Mouse (Mus musculus) left cerebral cortex, postnatal 10 days (tissue): Measurements from ENCODE around the gene Fos. TPM values are rescaled to one million over a fixed set of nuclear protein-coding genes. Genes with fewer than 3 reads are reported as not detected.

Experiments
- DNase-seq, 2 experiments: peaks; one replicate each; pipeline ENCODE4 v3.0.0; 2021 to 2022; ENCODE audit warnings: low spot score in 2 of 2, mixed read lengths in 1 of 2; ENCODE audit errors: extremely low spot score in 1 of 2
- intact Hi-C: fragments of 180-260 bp; cut with DNase I; formaldehyde crosslinking; loops from one replicate; pipeline ENCODE4 v1.15.1; 2025
- total RNA-seq, 2 experiments: library from RNA; stranded (reverse); gene quantifications; 2 replicates each; pipeline ENCODE4 v1.2.3; 2021

The Fos gene
- total RNA-seq, 2 experiments from 2014 or later, result 11.0 to 14.8 TPM

DNA sequence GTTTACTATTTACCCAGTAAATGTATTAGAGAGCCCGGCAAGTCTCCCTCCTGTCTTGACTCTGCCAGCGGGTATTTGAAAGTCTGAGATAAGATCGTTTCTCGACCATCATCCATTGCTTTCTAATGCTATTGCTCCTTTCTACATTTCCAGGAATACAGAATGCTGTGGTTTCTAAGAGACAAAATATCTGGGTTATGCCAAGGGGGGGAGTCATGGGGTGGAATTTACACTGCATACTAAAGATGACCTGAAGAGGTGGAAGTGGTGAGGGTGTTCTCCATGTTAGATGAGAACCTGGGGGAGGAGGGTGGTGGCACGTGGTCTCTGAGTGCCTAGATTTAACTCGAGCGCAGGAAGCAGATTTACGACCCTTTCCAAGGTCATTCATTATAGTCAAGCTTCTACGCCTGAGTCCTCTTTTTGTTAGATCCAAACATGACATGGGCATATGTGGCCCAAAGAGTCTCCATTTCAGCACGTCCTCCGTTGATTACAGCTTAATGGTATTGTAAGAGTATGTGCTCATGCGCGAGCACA lies 16.7 kb upstream of the Fos start:
- intact Hi-C loops, result no loop called here

GRCm38 (mm10) chr12:85459820-85460219 lies 13.9 kb upstream of the Fos start:
- intact Hi-C loops, result no loop called here
- DNase-seq, result no peak

More for the DNA sequence above, 16.7 kb upstream of the Fos start:
- DNase-seq, result no peak

- no peak for DNase-seq
- intact Hi-C loops, result no loop called here
Measured at GRCm38 (mm10) chr12:85461913-85462663, 11.6 kb upstream of the Fos start.

DNA sequence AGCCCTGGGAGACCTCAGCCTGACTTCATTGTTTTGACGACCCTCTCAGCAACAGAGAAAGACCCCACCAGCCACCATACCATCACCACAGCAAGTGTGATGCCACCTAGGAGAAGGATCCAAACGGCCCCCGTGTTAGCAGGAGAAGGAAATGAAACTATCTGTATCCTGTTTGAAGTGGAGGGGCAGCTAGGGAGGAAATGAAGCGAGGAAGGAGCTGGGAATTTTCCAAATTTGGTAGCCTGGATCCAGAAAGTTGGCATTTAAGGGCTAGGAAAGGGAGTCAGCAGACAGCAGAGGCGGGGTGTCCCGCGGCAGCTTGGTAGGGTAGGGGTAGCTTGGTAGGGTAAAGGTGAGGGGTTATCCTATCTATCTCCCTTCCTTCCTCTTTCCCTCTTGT lies 10.9 kb upstream of the Fos start:
- DNase-seq, result no peak
- intact Hi-C loops, result no loop called here

DNA sequence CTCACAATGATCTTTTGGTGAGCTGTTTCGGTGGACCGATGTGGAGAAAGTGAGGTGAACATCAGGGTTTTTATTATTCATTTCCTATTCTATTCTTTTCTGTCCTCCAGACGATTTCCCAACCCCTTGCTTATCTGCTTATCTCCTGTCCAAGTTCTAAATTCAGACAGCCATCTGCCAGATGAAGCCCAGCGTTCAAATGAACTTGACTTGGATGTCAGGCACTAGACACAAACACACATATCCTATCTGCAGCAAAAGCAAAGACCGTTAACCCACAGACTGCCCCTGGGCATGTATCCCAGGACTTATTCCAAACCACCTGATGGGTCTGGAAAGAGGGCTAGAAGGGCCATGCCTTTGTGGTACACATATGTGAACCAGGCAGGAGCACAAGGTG lies 9.3 kb upstream of the Fos start:
- intact Hi-C loops, result no loop called here
- no peak for DNase-seq

GRCm38 (mm10) chr12:85464902-85465301 lies 8.8 kb upstream of the Fos start:
- intact Hi-C loops, result no loop called here

GRCm38 (mm10) chr12:85467854-85468253 lies 5.8 kb upstream of the Fos start:
- DNase-seq, result peak; percentile 52 to 60
- intact Hi-C loops, result no loop called here

More at GRCm38 (mm10) chr12:85464902-85465301, 8.8 kb upstream of the Fos start:
- DNase-seq, result no peak

- intact Hi-C loops, result no loop called here
- no peak for DNase-seq
Measured at GRCm38 (mm10) chr12:85468666-85469065, 5.0 kb upstream of the Fos start.

DNA sequence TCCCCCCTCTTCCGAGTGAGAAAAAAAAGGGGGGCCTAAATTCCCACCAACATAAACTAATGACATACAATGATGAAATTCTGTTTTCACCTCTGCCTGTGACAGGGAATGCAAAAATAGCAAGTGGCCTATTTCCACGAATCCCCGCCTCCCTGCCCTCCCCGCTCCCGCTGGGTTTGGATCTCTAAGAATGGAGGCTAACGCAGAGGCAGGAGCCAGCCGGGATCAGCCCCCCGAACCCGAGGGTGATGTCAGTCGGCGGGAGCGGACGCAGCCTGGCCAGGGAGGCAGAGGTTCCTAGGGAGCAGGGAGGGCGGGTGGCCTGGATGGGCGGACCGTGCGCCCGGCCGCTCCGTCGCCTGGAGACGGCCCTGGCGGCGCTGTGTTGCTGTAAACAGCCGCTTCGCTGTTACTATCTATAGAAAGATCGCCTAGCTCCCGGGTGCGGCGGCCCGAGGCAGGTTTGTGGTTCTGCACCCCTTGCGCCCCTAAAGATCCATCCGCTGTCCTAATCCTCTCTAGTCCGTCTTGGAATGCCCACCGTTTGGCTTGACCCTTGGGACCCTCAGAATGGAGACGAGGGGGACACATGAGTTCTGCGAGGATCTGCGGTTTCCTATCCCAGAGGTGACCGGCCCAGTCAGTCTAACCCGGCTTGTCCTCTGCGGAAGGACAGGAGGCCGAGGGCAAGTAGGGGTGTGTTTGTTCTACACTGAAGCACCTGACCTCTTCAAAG lies 1.6 kb upstream of the Fos start:
- DNase-seq, result peak in 1 of 2 experiments; percentile 87
- intact Hi-C loops, result no loop called here

DNA sequence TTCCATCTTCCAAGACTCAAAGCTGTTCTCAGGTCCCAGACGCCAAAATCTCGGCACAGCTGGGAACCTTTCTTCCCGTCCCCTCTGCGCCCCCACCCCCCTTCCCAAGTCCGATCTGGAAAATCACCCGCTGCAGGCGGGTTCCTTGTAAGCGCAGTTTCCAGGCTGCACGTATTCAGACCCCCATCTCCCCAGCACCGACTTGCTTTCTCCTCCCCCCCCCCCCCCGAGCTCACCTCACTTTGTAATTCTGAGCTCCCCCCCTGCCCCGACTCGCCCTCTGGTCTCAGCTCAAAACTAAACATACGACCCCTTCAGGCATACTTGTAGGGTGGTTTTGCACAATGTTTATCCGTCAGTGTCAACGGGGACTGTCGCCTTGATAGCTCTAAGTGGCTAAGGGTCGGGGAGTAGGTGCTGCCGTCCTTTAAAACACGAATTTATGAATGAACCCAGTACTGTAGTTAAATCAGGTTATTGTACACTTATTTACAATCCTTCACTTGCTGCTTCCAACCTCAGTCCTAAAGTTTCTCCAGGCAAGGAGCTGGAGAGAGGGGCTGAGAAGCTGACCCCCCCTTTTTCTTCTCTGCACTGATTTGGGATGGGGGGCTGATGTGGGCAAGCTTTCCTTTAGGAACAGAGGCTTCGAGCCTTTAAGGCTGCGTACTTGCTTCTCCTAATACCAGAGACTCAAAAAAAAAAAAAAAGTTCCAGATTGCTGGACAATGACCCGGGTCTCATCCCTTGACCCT lies 857 bp upstream of the Fos start:
- intact Hi-C loops, result no loop called here

DNA sequence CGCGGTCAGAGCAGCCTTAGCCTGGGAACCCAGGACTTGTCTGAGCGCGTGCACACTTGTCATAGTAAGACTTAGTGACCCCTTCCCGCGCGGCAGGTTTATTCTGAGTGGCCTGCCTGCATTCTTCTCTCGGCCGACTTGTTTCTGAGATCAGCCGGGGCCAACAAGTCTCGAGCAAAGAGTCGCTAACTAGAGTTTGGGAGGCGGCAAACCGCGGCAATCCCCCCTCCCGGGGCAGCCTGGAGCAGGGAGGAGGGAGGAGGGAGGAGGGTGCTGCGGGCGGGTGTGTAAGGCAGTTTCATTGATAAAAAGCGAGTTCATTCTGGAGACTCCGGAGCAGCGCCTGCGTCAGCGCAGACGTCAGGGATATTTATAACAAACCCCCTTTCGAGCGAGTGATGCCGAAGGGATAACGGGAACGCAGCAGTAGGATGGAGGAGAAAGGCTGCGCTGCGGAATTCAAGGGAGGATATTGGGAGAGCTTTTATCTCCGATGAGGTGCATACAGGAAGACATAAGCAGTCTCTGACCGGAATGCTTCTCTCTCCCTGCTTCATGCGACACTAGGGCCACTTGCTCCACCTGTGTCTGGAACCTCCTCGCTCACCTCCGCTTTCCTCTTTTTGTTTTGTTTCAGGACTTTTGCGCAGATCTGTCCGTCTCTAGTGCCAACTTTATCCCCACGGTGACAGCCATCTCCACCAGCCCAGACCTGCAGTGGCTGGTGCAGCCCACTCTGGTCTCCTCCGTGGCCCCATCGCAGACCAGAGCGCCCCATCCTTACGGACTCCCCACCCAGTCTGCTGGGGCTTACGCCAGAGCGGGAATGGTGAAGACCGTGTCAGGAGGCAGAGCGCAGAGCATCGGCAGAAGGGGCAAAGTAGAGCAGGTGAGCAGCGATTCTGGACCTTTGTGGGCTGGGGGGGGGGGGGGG lies 875 bp downstream of the Fos start:
- DNase-seq, result peak; percentile 66 to 75
- intact Hi-C loops, result loop anchor here (5.0 kb wide), 1 partner anchor 97 kb away; no protein-coding TSS in a partner anchor

More for the DNA sequence above, 857 bp upstream of the Fos start:
- no peak for DNase-seq

GRCm38 (mm10) chr12:85475232-85475919 lies 1.7 kb downstream of the Fos start:
- no peak for DNase-seq
- intact Hi-C loops, result loop anchor here (5.0 kb wide), 1 partner anchor 98 kb away; no protein-coding TSS in a partner anchor

- DNase-seq, result no peak
- intact Hi-C loops, result loop anchor here (5.0 kb wide), 1 partner anchor 99 kb away; no protein-coding TSS in a partner anchor
Measured at GRCm38 (mm10) chr12:85475920-85476828, 2.5 kb downstream of the Fos start.

- DNase-seq, result no peak
- intact Hi-C loops, result loop anchor here (5.0 kb wide), 1 partner anchor 100 kb away; no protein-coding TSS in a partner anchor
Measured at GRCm38 (mm10) chr12:85477219-85477618, 3.5 kb downstream of the Fos start.

DNA sequence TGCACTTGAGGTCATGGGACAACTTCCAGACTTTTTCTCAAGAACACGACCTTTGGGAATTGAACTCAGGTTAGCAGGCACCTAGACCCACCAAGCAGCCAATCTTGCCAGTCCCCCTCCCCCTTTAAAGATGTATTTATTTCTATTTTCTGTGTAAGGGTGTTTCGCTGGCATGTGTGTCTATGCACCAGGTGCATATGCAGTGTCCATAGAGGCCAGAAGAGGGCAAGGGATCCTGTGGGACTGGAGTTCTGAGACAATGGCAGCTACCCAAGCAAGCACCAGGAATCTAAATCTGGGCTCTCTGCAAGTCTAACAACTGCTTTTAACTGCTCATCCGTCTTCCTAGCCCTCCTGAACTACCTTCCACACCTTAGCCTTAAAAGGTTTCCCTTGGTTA lies 4.1 kb downstream of the Fos start:
- DNase-seq, result no peak

DNA sequence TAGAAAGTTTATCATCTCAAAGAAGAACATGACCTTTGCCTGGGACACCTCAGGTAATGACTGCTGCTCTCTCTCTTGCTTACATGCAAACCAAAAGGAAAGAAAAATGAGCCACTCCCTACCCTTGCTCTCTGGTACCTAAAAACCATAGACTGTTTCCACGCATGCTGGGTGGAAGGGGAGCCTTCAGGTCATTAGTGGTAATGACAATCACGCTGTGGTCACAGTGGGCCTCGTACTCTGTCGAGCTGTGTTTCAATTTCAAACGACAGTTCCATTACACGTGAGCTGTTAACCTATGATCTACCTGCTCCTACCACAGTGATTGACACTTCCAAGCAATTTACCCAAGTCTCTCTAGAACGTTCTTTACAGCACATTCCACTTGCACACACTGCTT lies 5.0 kb downstream of the Fos start:
- intact Hi-C loops, result loop anchor here (5.0 kb wide), 1 partner anchor 101 kb away; no protein-coding TSS in a partner anchor
- DNase-seq, result no peak

More for the DNA sequence above, 4.1 kb downstream of the Fos start:
- intact Hi-C loops, result loop anchor here (5.0 kb wide), 1 partner anchor 101 kb away; no protein-coding TSS in a partner anchor
